Mouse (Mus musculus) liver, embryonic 11.5 days (tissue): ENCODE data around the gene Bpifb4. TPM values are rescaled to one million over a fixed set of nuclear protein-coding genes. Genes with fewer than 3 reads are reported as not detected.

Experiments
- ATAC-seq: fragments of 200-750 bp; cut with Nextera tagmentation; replicated peaks from 2 replicates; pipeline ENCODE4 v1.8.0; 2017; ENCODE audit warnings: moderate number of reproducible peaks, mild to moderate bottlenecking, moderate TSS enrichment, moderate library complexity; ENCODE audit not compliant: low FRiP score
- DNase-seq: peaks from one replicate; pipeline ENCODE4 v3.0.0-alpha.2; 2017; ENCODE audit warnings: low spot score
- H3K27ac ChIP-seq: fragments of 300-500 bp; sonication (generic); 2 replicates; pipeline ENCODE4 v1.5.1; 2014; ENCODE audit warnings: mild to moderate bottlenecking, low read depth, low read length, control low read depth
- H3K27me3 ChIP-seq: fragments of 300-500 bp; sonication (generic); replicated peaks from 2 replicates; pipeline ENCODE4 v1.6.1; 2014; ENCODE audit warnings: low read length, mixed read lengths; ENCODE audit not compliant: control insufficient read depth, insufficient read depth
- H3K36me3 ChIP-seq: fragments of 300-500 bp; sonication (generic); 2 replicates; pipeline ENCODE4 v1.6.1; 2014; ENCODE audit warnings: mild to moderate bottlenecking, low read length, moderate library complexity, mixed read lengths; ENCODE audit not compliant: control insufficient read depth, insufficient read depth
- H3K4me1 ChIP-seq: fragments of 300-500 bp; sonication (generic); replicated peaks from 2 replicates; pipeline ENCODE4 v1.6.1; 2014; ENCODE audit warnings: low read length, mixed read lengths; ENCODE audit not compliant: control insufficient read depth, insufficient read depth
- H3K4me2 ChIP-seq: fragments of 300-500 bp; sonication (generic); 2 replicates; pipeline ENCODE4 v1.6.1; 2014; ENCODE audit warnings: mild to moderate bottlenecking, control low read depth, moderate library complexity
- H3K4me3 ChIP-seq: fragments of 300-500 bp; sonication (generic); 2 replicates; pipeline ENCODE4 v1.5.1; 2014; ENCODE audit warnings: low read depth, low read length, control low read depth
- H3K9ac ChIP-seq: fragments of 300-500 bp; sonication (generic); 2 replicates; pipeline ENCODE4 v1.6.1; 2014; ENCODE audit warnings: low read depth, low read length, control low read depth
- H3K9me3 ChIP-seq: fragments of 300-500 bp; sonication (generic); 2 replicates; pipeline ENCODE4 v1.6.1; 2016; ENCODE audit warnings: low read length, inconsistent platforms, mixed read lengths; ENCODE audit not compliant: control insufficient read depth
- WGBS: fragments of 180-500 bp; shearing (Covaris S2); extraction: QIAGEN DNeasy Blood & Tissue Kit; methylation state at CpG from one replicate; pipeline ENCODE4 v1.1.7; 2014; 5-methylcytosine and 5-hydroxymethylcytosine counted together
- polyA plus RNA-seq: library from polyadenylated mRNA; unstranded; fragments of >200 nt; fragmentation: Nextera tagmentation; extraction: Ambion mirVana; gene quantifications from 2 replicates; pipeline ENCODE4 v1.2.1, GENCODE M21; 2014

Bpifb4 gene
- polyA plus RNA-seq: not detected in 2 replicates

- ATAC-seq: no peak
- DNase-seq: no peak
- Histone ChIP-seq H3K4me1 (no peaks in the 10 kb centered on the region), H3K27me3 (no peaks in the 10 kb centered on the region), H3K9ac (no peak within 1 kb of the TSS), H3K36me3 (no peaks in the 10 kb centered on the region), H3K4me2 (no peak within 1 kb of the TSS), H3K27ac (no peak within 1 kb of the TSS), H3K9me3 (no peaks in the 10 kb centered on the region), H3K4me3 (no peak within 1 kb of the TSS)
- 69% methylated on average over 5 of the region's 5 CpGs for WGBS
These were observed at the start of gene Bpifb4 for GRCm38 (mm10) chr2:153937843-153938242. Gene Bpifb4, plus strand, starts transcription at chr2:153938212.

DNA sequence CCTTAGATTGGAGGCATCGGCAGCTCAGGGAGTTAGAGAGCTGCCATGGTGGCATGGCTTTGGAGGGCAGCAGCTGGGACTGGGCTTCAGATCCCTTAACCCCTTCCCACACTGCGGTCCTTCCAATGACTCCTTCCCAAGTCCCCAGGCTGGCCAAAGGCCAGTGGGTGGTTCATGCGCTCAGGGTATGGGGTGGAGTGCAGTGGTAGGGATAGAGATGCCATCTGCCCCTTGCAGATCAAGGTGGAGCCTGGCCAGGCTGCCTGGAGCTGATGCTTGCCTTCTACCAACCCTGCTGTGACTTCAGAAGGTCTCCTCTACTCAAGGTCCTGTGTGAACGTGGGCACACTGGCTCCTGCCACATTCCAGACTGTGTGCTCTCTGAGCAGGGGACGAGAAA is 38.9 kb upstream of the Bpifb4 start:
- Histone ChIP-seq H3K36me3 (no peaks in the 10 kb centered on the region), H3K4me1 (no peaks in the 10 kb centered on the region), H3K27ac (no peak overlapping the region), H3K9ac (no peak overlapping the region), H3K4me3 (no peak overlapping the region), H3K27me3 (no peaks in the 10 kb centered on the region), H3K9me3 (no peaks in the 10 kb centered on the region), H3K4me2 (no peak overlapping the region)
- no peak for DNase-seq
- no peak for ATAC-seq
- WGBS: 78% methylated on average over 5 of the region's 5 CpGs

DNA sequence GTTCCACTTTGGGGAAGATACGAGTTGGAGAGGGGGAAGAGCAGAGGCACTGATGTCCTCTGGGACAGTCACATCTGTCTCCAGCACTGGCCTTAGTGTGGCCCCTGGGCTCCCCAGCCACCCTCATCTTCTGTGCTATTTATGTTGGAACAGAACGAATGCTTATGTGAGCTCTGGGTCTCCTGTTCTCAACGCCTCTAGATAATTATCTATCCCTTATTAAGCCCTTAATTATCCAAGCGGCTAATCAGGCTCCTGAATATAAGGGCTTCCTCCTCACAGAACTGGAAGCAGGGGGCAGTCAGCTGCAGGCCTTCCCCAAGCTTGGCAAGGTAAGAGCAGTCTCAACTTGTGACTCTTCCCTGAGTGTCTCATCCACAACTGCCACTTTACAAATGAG is 37.9 kb upstream of the Bpifb4 start, which contains the start of gene Bpifb6:
TSS of gene Bpifb6 (plus strand) at position 301 of the 400 bp plus-strand sequence.
- Histone ChIP-seq H3K36me3 (no peaks in the 10 kb centered on the region), H3K9ac (no peak within 1 kb of the TSS), H3K27me3 (no peaks in the 10 kb centered on the region), H3K4me3 (no peak within 1 kb of the TSS), H3K4me2 (no peak within 1 kb of the TSS), H3K9me3 (no peaks in the 10 kb centered on the region), H3K4me1 (no peaks in the 10 kb centered on the region), H3K27ac (no peak within 1 kb of the TSS)
- no peak for ATAC-seq
- DNase-seq: no peak
- 63% methylated on average over 4 of the region's 4 CpGs for WGBS

- Histone ChIP-seq H3K9ac (no peak overlapping the region), H3K27ac (no peak overlapping the region), H3K27me3 (no peaks in the 10 kb centered on the region), H3K36me3 (no peaks in the 10 kb centered on the region), H3K4me2 (no peak overlapping the region), H3K9me3 (no peaks in the 10 kb centered on the region), H3K4me3 (no peak overlapping the region), H3K4me1 (no peaks in the 10 kb centered on the region)
- DNase-seq (no peak), ATAC-seq (no peak)
- 74% methylated on average over 6 of the region's 6 CpGs for WGBS
These were observed 35.3 kb upstream of the Bpifb4 start for GRCm38 (mm10) chr2:153902726-153903125.

- DNase-seq: no peak
- no peak for ATAC-seq
- H3K4me3 ChIP-seq: no peak overlapping the region
- H3K9me3 ChIP-seq: no peaks in the 10 kb centered on the region
- H3K4me1 ChIP-seq: no peaks in the 10 kb centered on the region
- WGBS: 82% methylated on average over 4 of the region's 4 CpGs
- no peaks in the 10 kb centered on the region for H3K27me3 ChIP-seq
- no peak overlapping the region for H3K9ac ChIP-seq
- H3K27ac ChIP-seq: no peak overlapping the region
- H3K36me3 ChIP-seq: no peaks in the 10 kb centered on the region
- H3K4me2 ChIP-seq: no peak overlapping the region
These were observed 31.4 kb upstream of the Bpifb4 start for GRCm38 (mm10) chr2:153906626-153907025.

DNA sequence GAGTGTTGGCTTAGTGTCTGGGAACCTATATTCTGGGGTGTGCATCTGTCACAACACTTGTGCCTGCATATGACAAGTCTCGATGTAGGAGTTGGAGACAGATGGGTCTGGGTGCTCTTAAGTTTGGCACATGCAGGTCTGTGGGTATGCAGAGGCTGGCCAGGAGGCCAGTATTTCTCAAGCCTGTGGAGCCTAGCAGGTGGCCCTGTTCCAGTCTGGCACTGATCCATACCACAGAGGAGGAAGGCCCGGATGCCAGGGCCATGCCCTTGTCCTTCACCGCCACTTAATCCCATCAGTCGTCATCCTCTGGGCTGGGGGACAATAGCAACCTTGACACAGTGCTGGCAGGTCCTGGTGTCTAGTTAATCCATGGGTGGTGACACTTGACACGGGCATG is 23.9 kb upstream of the Bpifb4 start:
- ATAC-seq (no peak), DNase-seq (no peak)
- Histone ChIP-seq H3K9ac (no peak overlapping the region), H3K9me3 (no peaks in the 10 kb centered on the region), H3K4me1 (no peaks in the 10 kb centered on the region), H3K27me3 (no peaks in the 10 kb centered on the region), H3K4me2 (no peak overlapping the region), H3K27ac (no peak overlapping the region), H3K36me3 (no peaks in the 10 kb centered on the region), H3K4me3 (no peak overlapping the region)
- WGBS: 69% methylated on average over 5 of the region's 5 CpGs

DNA sequence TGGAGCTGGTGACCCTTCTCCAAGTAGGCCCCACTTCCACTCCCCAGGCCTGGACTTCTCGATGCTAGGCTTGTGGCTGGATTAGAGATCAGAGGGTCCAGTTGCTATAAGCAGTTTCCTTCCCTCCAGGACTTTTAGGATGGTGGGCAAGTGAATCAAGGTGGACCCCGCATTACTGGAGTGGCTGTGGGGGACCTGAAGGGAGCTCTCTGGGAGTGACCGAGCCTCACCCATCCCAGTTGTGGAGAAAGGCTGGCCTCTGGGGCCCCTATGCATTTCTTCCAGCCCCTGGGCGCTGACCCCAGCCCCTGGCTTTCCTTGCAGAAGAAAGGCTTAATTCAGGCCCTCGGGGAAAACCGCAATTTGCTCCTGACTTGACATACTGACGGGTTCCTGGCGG is 20.1 kb upstream of the Bpifb4 start, which contains the start of gene Bpifb3:
TSS of gene Bpifb3 (plus strand) at position 301 of the 400 bp plus-strand sequence.
- H3K9ac ChIP-seq: no peak within 1 kb of the TSS
- no peaks in the 10 kb centered on the region for H3K4me1 ChIP-seq
- 82% methylated on average over 8 of the region's 8 CpGs for WGBS
- DNase-seq (no peak), ATAC-seq (no peak)
- H3K27ac ChIP-seq: no peak within 1 kb of the TSS
- H3K4me2 ChIP-seq: no peak within 1 kb of the TSS
- H3K27me3 ChIP-seq: no peaks in the 10 kb centered on the region
- H3K36me3 ChIP-seq: no peaks in the 10 kb centered on the region
- H3K9me3 ChIP-seq: no peaks in the 10 kb centered on the region
- no peak within 1 kb of the TSS for H3K4me3 ChIP-seq

DNA sequence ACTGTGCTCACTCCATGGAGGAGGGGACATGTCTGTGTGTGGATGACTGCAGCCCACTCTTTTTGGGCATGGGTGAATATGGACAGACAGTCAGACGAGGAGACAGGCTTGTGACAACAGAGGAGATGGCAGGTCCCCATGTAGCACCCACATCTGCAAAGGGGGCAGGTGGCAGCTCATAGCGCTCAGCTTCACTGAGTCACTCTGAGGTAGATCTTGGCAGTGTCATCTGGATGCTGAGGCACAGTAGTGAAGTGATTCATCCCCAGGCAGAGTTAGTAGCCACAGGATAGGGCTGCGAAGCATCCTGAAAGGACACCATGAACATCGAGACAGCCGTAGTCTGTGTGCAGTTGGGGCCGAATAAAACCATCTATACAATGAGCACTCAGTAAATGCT is 16.8 kb upstream of the Bpifb4 start:
- no peak for ATAC-seq
- Histone ChIP-seq H3K4me2 (no peak overlapping the region), H3K9me3 (no peaks in the 10 kb centered on the region), H3K9ac (no peak overlapping the region), H3K4me3 (no peak overlapping the region), H3K27me3 (no peaks in the 10 kb centered on the region), H3K4me1 (no peaks in the 10 kb centered on the region), H3K27ac (no peak overlapping the region), H3K36me3 (no peaks in the 10 kb centered on the region)
- WGBS: 82% methylated on average over 6 of the region's 6 CpGs
- no peak for DNase-seq

GRCm38 (mm10) chr2:153929871-153930413 is 8.1 kb upstream of the Bpifb4 start:
- ATAC-seq: no peak
- no peaks in the 10 kb centered on the region for H3K27me3 ChIP-seq

More at GRCm38 (mm10) chr2:153929871-153930413, 8.1 kb upstream of the Bpifb4 start:
- H3K36me3 ChIP-seq: no peaks in the 10 kb centered on the region
- no peak overlapping the region for H3K9ac ChIP-seq
- DNase-seq: peak; percentile 36
- whole genome bisulfite sequencing: 45% methylated on average over 3 of the region's 3 CpGs
- H3K4me1 ChIP-seq: no peaks in the 10 kb centered on the region
- H3K4me2 ChIP-seq: no peak overlapping the region
- H3K27ac ChIP-seq: no peak overlapping the region
- no peaks in the 10 kb centered on the region for H3K9me3 ChIP-seq
- H3K4me3 ChIP-seq: no peak overlapping the region
